Mouse (Mus musculus): Measurements from ENCODE around the gene Nkx3-2. TPM values are rescaled to one million over a fixed set of nuclear protein-coding genes. Genes with fewer than 3 reads are reported as not detected.
A peak's percentile ranks its signal among the peaks of the same experiment; 100 is the strongest.

Nkx3-2 gene
- polyA plus RNA-seq, 1 experiment from 2014 or later: not detected

- no peak overlapping the region for H3K4me3 ChIP-seq (replicated peaks)
- no peaks in the 10 kb centered on the region for H3K27me3 ChIP-seq
- H3K9ac ChIP-seq: no peak overlapping the region
- H3K4me1 ChIP-seq: no peaks in the 10 kb centered on the region
- no peaks in the 10 kb centered on the region for H3K36me3 ChIP-seq (replicated peaks)
- 79% methylated on average over 6 of the region's 6 CpGs for WGBS
- no peak for ATAC-seq (ENCODE audit: low FRiP score)
- H3K27ac ChIP-seq: no peak overlapping the region
- no peak overlapping the region for H3K4me2 ChIP-seq
- H3K9me3 ChIP-seq: no peaks in the 10 kb centered on the region
Measured at GRCm38 (mm10) chr5:41775728-41776127, 11.4 kb upstream of the Nkx3-2 start.

GRCm38 (mm10) chr5:41775273-41775672, 11.0 kb upstream of the Nkx3-2 start:
- 80% methylated on average over 3 of the region's 3 CpGs for WGBS
- Histone ChIP-seq H3K27me3 (peaks cover 1% of the 10 kb centered on the region; the same call in 1 of the 2 replicates), H3K9me3 (no peaks in the 10 kb centered on the region), H3K4me1 (no peaks in the 10 kb centered on the region), H3K4me2 (no peak overlapping the region), H3K9ac (no peak overlapping the region), H3K36me3 (replicated peaks) (no peaks in the 10 kb centered on the region), H3K27ac (no peak overlapping the region), H3K4me3 (replicated peaks) (no peak overlapping the region)
- no peak for ATAC-seq (ENCODE audit: low FRiP score)

GRCm38 (mm10) chr5:41768382-41769040, 4.2 kb upstream of the Nkx3-2 start:
- Histone ChIP-seq H3K36me3 (replicated peaks) (no peaks in the 10 kb centered on the region), H3K4me1 (peaks cover 27% of the 10 kb centered on the region), H3K27ac (no peak overlapping the region), H3K4me2 (peak overlapping the region; percentile 43), H3K9me3 (no peaks in the 10 kb centered on the region), H3K4me3 (replicated peaks) (peak overlapping the region; percentile 20), H3K27me3 (peaks cover 53% of the 10 kb centered on the region), H3K9ac (no peak overlapping the region)
- 5% methylated on average over 21 of the region's 21 CpGs for WGBS
- peak; percentile 68 for ATAC-seq (ENCODE audit: low FRiP score)

- Histone ChIP-seq H3K36me3 (replicated peaks) (no peaks in the 10 kb centered on the region), H3K4me1 (peaks cover 31% of the 10 kb centered on the region), H3K4me3 (replicated peaks) (peak overlapping the region; percentile 20), H3K27ac (no peak overlapping the region), H3K4me2 (peak overlapping the region; percentile 43), H3K9me3 (no peaks in the 10 kb centered on the region), H3K27me3 (peaks cover 63% of the 10 kb centered on the region), H3K9ac (no peak overlapping the region)
- no peak for ATAC-seq (ENCODE audit: low FRiP score)
- WGBS: under 1% methylated on average over 33 of the region's 33 CpGs
Measured at GRCm38 (mm10) chr5:41767296-41768200, 3.2 kb upstream of the Nkx3-2 start.

GRCm38 (mm10) chr5:41766406-41767010, 2.2 kb upstream of the Nkx3-2 start:
- no peak overlapping the region for H3K27ac ChIP-seq
- peaks cover 73% of the 10 kb centered on the region for H3K27me3 ChIP-seq
- no peaks in the 10 kb centered on the region for H3K9me3 ChIP-seq
- H3K9ac ChIP-seq: no peak overlapping the region
- H3K4me3 ChIP-seq (replicated peaks): no peak overlapping the region
- H3K4me2 ChIP-seq: no peak overlapping the region
- ATAC-seq (ENCODE audit: low FRiP score): no peak
- H3K36me3 ChIP-seq (replicated peaks): no peaks in the 10 kb centered on the region
- 2% methylated on average over 27 of the region's 27 CpGs for WGBS
- peaks cover 35% of the 10 kb centered on the region for H3K4me1 ChIP-seq

GRCm38 (mm10) chr5:41765626-41766405, 1.5 kb upstream of the Nkx3-2 start:
- H3K4me2 ChIP-seq: no peak overlapping the region
- H3K9ac ChIP-seq: no peak overlapping the region
- WGBS: under 1% methylated on average over 14 of the region's 14 CpGs
- H3K27me3 ChIP-seq: peaks cover 80% of the 10 kb centered on the region
- H3K4me3 ChIP-seq (replicated peaks): no peak overlapping the region
- H3K4me1 ChIP-seq: peaks cover 37% of the 10 kb centered on the region
- no peak for ATAC-seq (ENCODE audit: low FRiP score)
- no peaks in the 10 kb centered on the region for H3K9me3 ChIP-seq
- no peaks in the 10 kb centered on the region for H3K36me3 ChIP-seq (replicated peaks)
- no peak overlapping the region for H3K27ac ChIP-seq

GRCm38 (mm10) chr5:41762947-41763730, 1.2 kb downstream of the Nkx3-2 start:
- Histone ChIP-seq H3K27ac (no peak overlapping the region), H3K4me2 (peak overlapping the region; percentile 65), H3K4me3 (replicated peaks) (peak overlapping the region; percentile 38), H3K9ac (0 out of 2 replicates have a peak overlapping the region, but pooled peaks have one; percentile 21), H3K36me3 (replicated peaks) (no peaks in the 10 kb centered on the region), H3K9me3 (no peaks in the 10 kb centered on the region), H3K27me3 (peaks cover 93% of the 10 kb centered on the region), H3K4me1 (peaks cover 37% of the 10 kb centered on the region)
- WGBS: under 1% methylated on average over 40 of the region's 41 CpGs
- peak; percentile 28 for ATAC-seq (ENCODE audit: low FRiP score)

GRCm38 (mm10) chr5:41762141-41762946, 2.0 kb downstream of the Nkx3-2 start:
- Histone ChIP-seq H3K27ac (no peak overlapping the region), H3K4me3 (replicated peaks) (peak overlapping the region; percentile 18), H3K4me1 (peaks cover 29% of the 10 kb centered on the region), H3K9ac (no peak overlapping the region), H3K9me3 (no peaks in the 10 kb centered on the region), H3K4me2 (0 out of 2 replicates have a peak overlapping the region, but pooled peaks have one; percentile 9), H3K36me3 (replicated peaks) (no peaks in the 10 kb centered on the region), H3K27me3 (peaks cover 93% of the 10 kb centered on the region)
- ATAC-seq (ENCODE audit: low FRiP score): no peak
- WGBS: 1% methylated on average over 27 of the region's 27 CpGs

- no peak for ATAC-seq (ENCODE audit: low FRiP score)
- H3K36me3 ChIP-seq (replicated peaks): no peaks in the 10 kb centered on the region
- H3K9me3 ChIP-seq: no peaks in the 10 kb centered on the region
- no peak overlapping the region for H3K27ac ChIP-seq
- H3K9ac ChIP-seq: no peak overlapping the region
- H3K4me1 ChIP-seq: peaks cover 23% of the 10 kb centered on the region
- peaks cover 93% of the 10 kb centered on the region for H3K27me3 ChIP-seq
- peak overlapping the region; percentile 18 for H3K4me3 ChIP-seq (replicated peaks)
- H3K4me2 ChIP-seq: 0 out of 2 replicates have a peak overlapping the region, but pooled peaks have one; percentile 9
- WGBS: under 1% methylated on average over 56 of the region's 56 CpGs
Measured at GRCm38 (mm10) chr5:41761509-41762140, 2.7 kb downstream of the Nkx3-2 start.

GRCm38 (mm10) chr5:41760831-41761508, 3.3 kb downstream of the Nkx3-2 start:
- Histone ChIP-seq H3K27me3 (peaks cover 93% of the 10 kb centered on the region), H3K9me3 (no peaks in the 10 kb centered on the region), H3K4me1 (peaks cover 23% of the 10 kb centered on the region), H3K9ac (no peak overlapping the region), H3K36me3 (replicated peaks) (no peaks in the 10 kb centered on the region), H3K4me2 (no peak overlapping the region), H3K4me3 (replicated peaks) (no peak overlapping the region), H3K27ac (no peak overlapping the region)
- no peak for ATAC-seq (ENCODE audit: low FRiP score)
- WGBS: 1% methylated on average over 22 of the region's 22 CpGs
